Mouse (Mus musculus) lung, embryonic 14.5 days (tissue): ENCODE results near the gene Ptms. TPM values are rescaled to one million over a fixed set of nuclear protein-coding genes. Genes with fewer than 3 reads are reported as not detected.

Experiments
- ATAC-seq: fragments of 200-750 bp; cut with Nextera tagmentation; 2 replicates; pipeline ENCODE4 v1.8.0; 2017; ENCODE audit warnings: mild to moderate bottlenecking, moderate TSS enrichment, moderate library complexity; ENCODE audit not compliant: insufficient read depth
- DNase-seq: peaks from one replicate; pipeline ENCODE4 v3.0.0-alpha.2; 2015
- H3K27ac ChIP-seq: fragments of 300-500 bp; sonication (generic); 2 replicates; pipeline ENCODE4 v1.5.1; 2014; ENCODE audit warnings: low read depth, mild to moderate bottlenecking, moderate library complexity
- H3K27me3 ChIP-seq: fragments of 300-500 bp; sonication (generic); 2 replicates; pipeline ENCODE4 v1.6.1; 2014; ENCODE audit warnings: low read length, control low read depth; ENCODE audit not compliant: insufficient read depth
- H3K36me3 ChIP-seq: fragments of 300-500 bp; sonication (generic); 2 replicates; pipeline ENCODE4 v1.6.1; 2014; ENCODE audit warnings: control low read depth; ENCODE audit not compliant: insufficient read depth
- H3K4me1 ChIP-seq: fragments of 300-500 bp; sonication (generic); 2 replicates; pipeline ENCODE4 v1.6.1; 2014; ENCODE audit warnings: antibody characterized with exemption, control low read depth; ENCODE audit not compliant: insufficient read depth
- H3K4me2 ChIP-seq: fragments of 300-500 bp; sonication (generic); 2 replicates; pipeline ENCODE4 v1.6.1; 2014; ENCODE audit warnings: mild to moderate bottlenecking
- H3K4me3 ChIP-seq: fragments of 300-500 bp; sonication (generic); 2 replicates; pipeline ENCODE4 v1.5.1; 2014; ENCODE audit warnings: low read depth, low read length
- H3K9ac ChIP-seq: fragments of 300-500 bp; sonication (generic); 2 replicates; pipeline ENCODE4 v1.6.1; 2014
- H3K9me3 ChIP-seq: fragments of 300-500 bp; sonication (generic); 2 replicates; pipeline ENCODE4 v1.6.1; 2016; ENCODE audit warnings: low read depth, low read length, control low read depth
- CTCF ChIP-seq: IDR thresholded peaks from 2 replicates; pipeline ENCODE4 v1.5.1; 2016; ENCODE audit warnings: antibody characterized with exemption, low read depth
- WGBS: fragments of 180-500 bp; shearing (Covaris S2); extraction: QIAGEN DNeasy Blood & Tissue Kit; methylation state at CpG from one replicate; pipeline ENCODE4 v1.1.7; 2014; 5-methylcytosine and 5-hydroxymethylcytosine counted together
- polyA plus RNA-seq: library from polyadenylated mRNA; unstranded; fragments of >200 nt; fragmentation: Nextera tagmentation; extraction: Ambion mirVana; gene quantifications from 2 replicates; pipeline ENCODE4 v1.2.1, GENCODE M21; 2014

Gene Ptms
- polyA plus RNA-seq, 1 experiment from 2014 or later = 442 TPM

GRCm38 (mm10) chr6:124961021-124961420 lies 41.1 kb upstream of the Ptms start:
- Histone ChIP-seq H3K27ac (no peak overlapping the region), H3K36me3 (peaks cover 53% of the 10 kb centered on the region), H3K4me1 (peaks cover 2% of the 10 kb centered on the region; the same call in 1 of the 2 replicates), H3K9ac (no peak overlapping the region), H3K4me2 (no peak overlapping the region), H3K4me3 (no peak overlapping the region), H3K9me3 (no peaks in the 10 kb centered on the region), H3K27me3 (no peaks in the 10 kb centered on the region)
- ATAC-seq = no peak
- no peak for DNase-seq
- TF ChIP-seq CTCF = no peak
- WGBS = 91% methylated on average over 12 of the region's 12 CpGs

GRCm38 (mm10) chr6:124959960-124960359 lies 40.1 kb upstream of the Ptms start:
- no peak overlapping the region for H3K27ac ChIP-seq

GRCm38 (mm10) chr6:124958127-124958526 lies 38.2 kb upstream of the Ptms start:
- WGBS = 82% methylated on average over 3 of the region's 3 CpGs
- H3K27ac ChIP-seq = no peak overlapping the region
- H3K9me3 ChIP-seq = no peaks in the 10 kb centered on the region
- H3K4me1 ChIP-seq = no peaks in the 10 kb centered on the region
- TF ChIP-seq CTCF = no peak
- no peak for DNase-seq
- no peaks in the 10 kb centered on the region for H3K27me3 ChIP-seq
- H3K4me3 ChIP-seq = no peak overlapping the region
- H3K4me2 ChIP-seq = no peak overlapping the region
- H3K36me3 ChIP-seq = peaks cover 57% of the 10 kb centered on the region
- no peak for ATAC-seq
- H3K9ac ChIP-seq = no peak overlapping the region

More at GRCm38 (mm10) chr6:124959960-124960359, 40.1 kb upstream of the Ptms start:
- no peaks in the 10 kb centered on the region for H3K27me3 ChIP-seq
- no peak for ATAC-seq
- no peak overlapping the region for H3K4me2 ChIP-seq
- 0 out of 2 replicates have a peak, but pooled peaks cover 2% of the 10 kb centered on the region for H3K4me1 ChIP-seq
- H3K36me3 ChIP-seq = peaks cover 57% of the 10 kb centered on the region
- no peak overlapping the region for H3K4me3 ChIP-seq
- no peak for TF ChIP-seq CTCF
- H3K9ac ChIP-seq = no peak overlapping the region
- no peak for DNase-seq
- H3K9me3 ChIP-seq = no peaks in the 10 kb centered on the region
- 94% methylated on average over 13 of the region's 13 CpGs for WGBS

- ATAC-seq = no peak; the same call in 1 of the 2 replicates
- Histone ChIP-seq H3K4me3 (no peak overlapping the region), H3K4me2 (no peak overlapping the region), H3K9me3 (no peaks in the 10 kb centered on the region), H3K4me1 (no peaks in the 10 kb centered on the region), H3K36me3 (peaks cover 36% of the 10 kb centered on the region), H3K27me3 (no peaks in the 10 kb centered on the region), H3K9ac (no peak overlapping the region), H3K27ac (no peak overlapping the region)
- 90% methylated on average over 4 of the region's 4 CpGs for WGBS
- no peak for DNase-seq
- no peak for TF ChIP-seq CTCF
These were observed 35.3 kb upstream of the Ptms start for GRCm38 (mm10) chr6:124955212-124955611.

GRCm38 (mm10) chr6:124953991-124954715 lies 34.2 kb upstream of the Ptms start:
- no peak overlapping the region for H3K4me2 ChIP-seq
- DNase-seq (no peak), ATAC-seq (peak; percentile 28; the same call in 1 of the 2 replicates)
- no peak overlapping the region for H3K4me3 ChIP-seq
- H3K27ac ChIP-seq = no peak overlapping the region
- no peak overlapping the region for H3K9ac ChIP-seq
- no peaks in the 10 kb centered on the region for H3K27me3 ChIP-seq
- 88% methylated on average over 2 of the region's 2 CpGs for WGBS
- peaks cover 25% of the 10 kb centered on the region for H3K36me3 ChIP-seq
- no peaks in the 10 kb centered on the region for H3K4me1 ChIP-seq
- H3K9me3 ChIP-seq = no peaks in the 10 kb centered on the region
- no peak for TF ChIP-seq CTCF

GRCm38 (mm10) chr6:124943526-124943925 lies 23.6 kb upstream of the Ptms start:
- Histone ChIP-seq H3K9ac (no peak overlapping the region), H3K27ac (no peak overlapping the region), H3K4me2 (no peak overlapping the region), H3K4me1 (no peaks in the 10 kb centered on the region), H3K36me3 (peaks cover 13% of the 10 kb centered on the region), H3K27me3 (no peaks in the 10 kb centered on the region), H3K4me3 (no peak overlapping the region), H3K9me3 (no peaks in the 10 kb centered on the region)
- no peak for DNase-seq
- no peak for ATAC-seq
- no peak for TF ChIP-seq CTCF
- 90% methylated on average over 3 of the region's 3 CpGs for WGBS

GRCm38 (mm10) chr6:124941679-124942078 lies 21.8 kb upstream of the Ptms start:
- no peak overlapping the region for H3K4me2 ChIP-seq
- no peak overlapping the region for H3K27ac ChIP-seq
- no peak overlapping the region for H3K9ac ChIP-seq
- TF ChIP-seq CTCF = no peak
- H3K36me3 ChIP-seq = peaks cover 28% of the 10 kb centered on the region
- H3K27me3 ChIP-seq = no peaks in the 10 kb centered on the region
- H3K4me1 ChIP-seq = no peaks in the 10 kb centered on the region
- no peak overlapping the region for H3K4me3 ChIP-seq
- DNase-seq (no peak), ATAC-seq (no peak)
- 88% methylated on average over 1 of the region's 1 CpGs for whole genome bisulfite sequencing
- H3K9me3 ChIP-seq = no peaks in the 10 kb centered on the region
